Mouse (Mus musculus) skeletal muscle tissue, postnatal 0 days (tissue): Measurements from ENCODE around the gene Rpp14. TPM values are rescaled to one million over a fixed set of nuclear protein-coding genes. Genes with fewer than 3 reads are reported as not detected.

Experiments used
- polyA plus RNA-seq: library from polyadenylated mRNA; unstranded; fragments of >200 nt; fragmentation: Nextera tagmentation; extraction: Ambion mirVana; gene quantifications from 2 replicates; pipeline ENCODE4 v1.2.1, GENCODE M21; 2015

Rpp14 gene
- polyA plus RNA-seq: 35.5 and 36.0 TPM in 2 replicates

DNA sequence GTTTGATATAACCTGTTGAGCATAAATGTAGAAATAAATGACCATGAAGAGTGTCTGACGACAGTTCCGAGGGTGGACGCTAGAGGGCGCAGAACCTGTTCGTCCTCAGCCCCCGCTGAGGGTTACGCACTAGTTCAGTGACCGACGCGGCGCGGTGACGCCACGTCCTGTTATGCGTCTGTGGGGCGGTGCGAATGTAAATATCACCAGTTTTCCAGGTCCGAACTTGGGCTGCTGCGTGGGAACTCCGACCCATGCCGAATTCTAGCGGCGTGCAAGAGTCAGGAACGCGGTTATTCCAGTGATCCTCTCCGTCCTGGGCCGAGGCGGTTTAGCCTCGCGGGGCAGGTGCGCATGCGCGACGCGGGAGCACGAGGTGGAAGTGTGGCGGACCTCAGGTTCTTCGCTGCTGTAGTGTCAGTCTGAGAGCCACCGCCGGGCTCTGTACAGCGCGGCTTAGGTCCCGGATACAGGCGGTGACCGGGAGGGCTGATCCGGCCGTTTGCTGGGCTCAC lies at the start of gene Rpp14:
TSS of gene Rpp14 (plus strand) at position 203 of the 515 bp plus-strand sequence.

DNA sequence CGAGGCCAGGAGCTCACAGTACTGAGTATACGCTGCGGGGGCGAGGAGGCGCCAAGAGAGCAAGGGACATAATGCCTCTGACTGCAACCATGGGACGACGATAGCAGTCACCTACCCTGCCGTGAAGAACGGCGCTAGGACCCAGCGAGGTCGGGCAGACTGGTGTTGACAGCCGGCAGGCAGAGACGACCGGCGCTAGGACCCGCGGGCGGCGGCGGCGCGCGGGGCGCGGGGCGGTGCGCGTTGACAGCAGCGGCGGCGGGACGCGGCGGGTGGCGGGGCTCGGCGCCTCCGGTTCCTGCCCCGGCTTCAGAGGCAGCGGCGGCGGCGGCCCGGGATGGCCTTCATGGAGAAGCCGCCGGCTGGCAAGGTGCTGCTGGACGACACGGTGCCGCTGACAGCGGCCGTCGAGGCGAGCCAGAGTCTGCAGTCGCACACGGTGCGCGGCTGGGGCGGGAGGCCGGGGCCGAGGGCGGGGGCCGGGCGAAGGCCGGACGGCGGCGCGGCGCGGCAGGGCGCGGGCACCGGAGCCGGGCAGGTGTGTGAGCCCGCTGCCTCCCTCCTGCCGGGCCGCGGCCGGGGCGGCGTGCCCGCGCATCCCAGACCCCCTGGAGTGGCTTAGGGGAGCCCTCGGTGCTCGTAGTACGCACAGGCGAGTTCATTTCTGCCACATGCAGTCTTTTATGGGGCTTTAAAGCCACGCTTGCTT lies 18.0 kb downstream of the Rpp14 start, which contains the start of gene Pxk:
TSS of gene Pxk (plus strand) at position 234 of the 709 bp plus-strand sequence.

Other genes starting within 250 kb of the Rpp14 start
- gene Gm45521, start 123.1 kb upstream of the Rpp14 start, polyA plus RNA-seq: not detected in 2 replicates
- gene Dnase1l3, start 85.8 kb upstream of the Rpp14 start, polyA plus RNA-seq: 0.57 and 0.63 TPM in 2 replicates
- gene Abhd6, start 77.5 kb upstream of the Rpp14 start, polyA plus RNA-seq: 3.7 and 5.6 TPM in 2 replicates
- gene Pxk, start 17.8 kb downstream of the Rpp14 start, polyA plus RNA-seq: 18.4 and 21.3 TPM in 2 replicates
- 552 and 582 TPM in 2 replicates for gene Pdhb, start 92.7 kb downstream of the Rpp14 start, polyA plus RNA-seq
- gene Kctd6, start 133.8 kb downstream of the Rpp14 start, polyA plus RNA-seq: 8.6 and 11.3 TPM in 2 replicates
- 0.05 and 0.24 TPM in 2 replicates for gene Acox2, start 179.0 kb downstream of the Rpp14 start, polyA plus RNA-seq
- gene Fam107a, start 237.7 kb downstream of the Rpp14 start, polyA plus RNA-seq: 0.17 and 0.26 TPM in 2 replicates